In genomic region chr11:117077227-117077626, GRCm38 (mm10) we compare ENCODE assay signal across 8 mouse cellular contexts. TPM values are rescaled to one million over a fixed set of nuclear protein-coding genes. Genes with fewer than 3 reads are reported as not detected.
DNase-seq lines count a peak whose midpoint lies in the region; ATAC-seq and TF ChIP-seq lines count a peak whose summit lies in the region.

No protein-coding gene starts in this region.

- no peak for TF ChIP-seq POLR2A in bone marrow, adult 2 months (IDR thresholded peaks at IDR 0.05; ENCODE audit: borderline replicate concordance, control insufficient read depth, low read depth, low read length)

- TF ChIP-seq CTCF in heart, postnatal 0 days (IDR thresholded peaks at IDR 0.05; ENCODE audit: low read depth), result no peak
- TF ChIP-seq CTCF in bone marrow, adult 2 months (IDR thresholded peaks at IDR 0.05; ENCODE audit: control insufficient read depth, insufficient read depth, low read length), result no peak

- DNase-seq in heart, postnatal 0 days (ENCODE audit: low spot score), result no peak
- no peak for DNase-seq in heart, postnatal 14 days
- no peak for DNase-seq in layer of hippocampus, postnatal 10 days (ENCODE audit: low spot score in 2 of 2)
- DNase-seq in spleen, postnatal 14 days (ENCODE audit: low spot score in 2 of 2), result no peak
- DNase-seq in embryo, embryonic 11 days, result no peak

- ATAC-seq in heart, postnatal 0 days (ENCODE audit: insufficient read depth, low read depth), result no peak
- peak; percentile 17; the same call in 1 of the 2 replicates for ATAC-seq in hindbrain, embryonic 13.5 days (ENCODE audit: low FRiP score)
- no peak for ATAC-seq in midbrain, embryonic 13.5 days

- H3K4me1 ChIP-seq in heart, postnatal 0 days (ENCODE audit: control insufficient read depth, insufficient read depth), result peaks cover 25% of the 10 kb centered on the region
- H3K4me1 ChIP-seq in bone marrow, adult 2 months (ENCODE audit: control insufficient read depth, insufficient read depth, low read length), result peaks cover 7% of the 10 kb centered on the region
- peaks cover 36% of the 10 kb centered on the region for H3K4me1 ChIP-seq in hindbrain, embryonic 13.5 days (replicated peaks)
- peaks cover 36% of the 10 kb centered on the region for H3K4me1 ChIP-seq in midbrain, embryonic 13.5 days (replicated peaks)

- peak overlapping the region; percentile 74; the same call in 1 of the 2 replicates for H3K27ac ChIP-seq in heart, postnatal 0 days (ENCODE audit: low read depth)
- peak overlapping the region; percentile 40; the same call in 1 of the 2 replicates for H3K27ac ChIP-seq in bone marrow, adult 2 months (ENCODE audit: control insufficient read depth, insufficient read depth, low read depth, low read length, poor library complexity)
- H3K27ac ChIP-seq in hindbrain, embryonic 13.5 days, result peak overlapping the region; percentile 84
- H3K27ac ChIP-seq in midbrain, embryonic 13.5 days, result 0 out of 2 replicates have a peak overlapping the region, but pooled peaks have one; percentile 49

- peaks cover 28% of the 10 kb centered on the region for H3K36me3 ChIP-seq in heart, postnatal 0 days (replicated peaks; ENCODE audit: control insufficient read depth, insufficient read depth, low read length)
- H3K36me3 ChIP-seq in hindbrain, embryonic 13.5 days, result peaks cover 32% of the 10 kb centered on the region
- H3K36me3 ChIP-seq in midbrain, embryonic 13.5 days, result peaks cover 35% of the 10 kb centered on the region

- 3% methylated on average over 8 of the region's 8 CpGs for WGBS in heart, postnatal 0 days
- WGBS in bone marrow, adult 2 months, result 6% methylated on average over 8 of the region's 8 CpGs
- 3% methylated on average over 8 of the region's 8 CpGs for WGBS in hindbrain, embryonic 13.5 days
- 6% methylated on average over 8 of the region's 8 CpGs for WGBS in midbrain, embryonic 13.5 days

- no peaks in the 10 kb centered on the region for H3K9me3 ChIP-seq in heart, postnatal 0 days (replicated peaks; ENCODE audit: control insufficient read depth, low read length)
- H3K9me3 ChIP-seq in hindbrain, embryonic 13.5 days, result no peaks in the 10 kb centered on the region
- H3K9me3 ChIP-seq in midbrain, embryonic 13.5 days, result no peaks in the 10 kb centered on the region

- intact Hi-C loops in heart, postnatal 14 days (cut with DNase I), result no loop called here

- no peaks in the 10 kb centered on the region for H3K27me3 ChIP-seq in heart, postnatal 0 days (ENCODE audit: control insufficient read depth, insufficient read depth, low read length)
- no peaks in the 10 kb centered on the region for H3K27me3 ChIP-seq in hindbrain, embryonic 13.5 days
- no peaks in the 10 kb centered on the region for H3K27me3 ChIP-seq in midbrain, embryonic 13.5 days

- TF ChIP-seq EP300 in heart, postnatal 0 days (IDR thresholded peaks at IDR 0.05; ENCODE audit: low read depth), result no peak

- peak overlapping the region; percentile 68 for H3K4me2 ChIP-seq in heart, postnatal 0 days (ENCODE audit: low read depth, low read length)
- H3K4me2 ChIP-seq in hindbrain, embryonic 13.5 days, result peak overlapping the region; percentile 97
- peak overlapping the region; percentile 94 for H3K4me2 ChIP-seq in midbrain, embryonic 13.5 days (replicated peaks)

- H3K9ac ChIP-seq in heart, postnatal 0 days (replicated peaks; ENCODE audit: low read depth, low read length), result peak overlapping the region; percentile 79
- H3K9ac ChIP-seq in hindbrain, embryonic 13.5 days, result peak overlapping the region; percentile 94
- H3K9ac ChIP-seq in midbrain, embryonic 13.5 days (replicated peaks), result peak overlapping the region; percentile 91

- H3K4me3 ChIP-seq in heart, postnatal 0 days (ENCODE audit: low read depth, low read length), result peak overlapping the region; percentile 88
- peak overlapping the region; percentile 80 for H3K4me3 ChIP-seq in bone marrow, adult 2 months (replicated peaks; ENCODE audit: control insufficient read depth, low read depth, low read length)
- H3K4me3 ChIP-seq in hindbrain, embryonic 13.5 days, result peak overlapping the region; percentile 87
- H3K4me3 ChIP-seq in midbrain, embryonic 13.5 days (replicated peaks), result peak overlapping the region; percentile 85

RNA-seq across cellular contexts. Expression of gene Sec14l1, which starts 37.7 kb away (rescaled TPM):
- 62.1 and 71.6 TPM in 2 replicates for total RNA-seq in heart, postnatal 0 days (2014; rRNA removed; ENCODE audit: low replicate concordance)
- polyA plus RNA-seq in heart, postnatal 0 days (2015; fragmentation: Nextera tagmentation; extraction: Ambion mirVana), result 36.4 and 38.0 TPM in 2 replicates
- total RNA-seq in heart, postnatal 14 days (2021), result 10 to 100 TPM; 89.1 to 92.0 TPM
- polyA plus RNA-seq in bone marrow, adult 2 months (2011; ENCODE audit: insufficient read depth, insufficient read length, low replicate concordance, missing spikeins), result 13.5 and 22.8 TPM in 2 replicates
- polyA plus RNA-seq in hindbrain, embryonic 13.5 days (2015; fragmentation: Nextera tagmentation; extraction: Ambion mirVana), result 63.3 and 65.9 TPM in 2 replicates
- polyA plus RNA-seq in midbrain, embryonic 13.5 days (2015; fragmentation: Nextera tagmentation; extraction: Ambion mirVana), result 62.4 and 67.0 TPM in 2 replicates
- 100 to 1,000 TPM; 151 to 152 TPM for total RNA-seq in layer of hippocampus, postnatal 10 days (2021)
